Mouse (Mus musculus) cerebellum, adult 2 months (tissue): Measurements from ENCODE around the gene Slc4a7. TPM values are rescaled to one million over a fixed set of nuclear protein-coding genes. Genes with fewer than 3 reads are reported as not detected.

Experiments used
- DNase-seq, 2 experiments: peaks; one replicate each; pipeline ENCODE4 v3.0.0; 2021
- H3K27ac ChIP-seq: fragments of 200-500 bp; 2 replicates; pipeline ENCODE4 v1.5.1; 2012; ENCODE audit warnings: low read length, control low read depth, inconsistent platforms; ENCODE audit not compliant: insufficient read depth
- H3K27me3 ChIP-seq: fragments of 200-500 bp; 2 replicates; pipeline ENCODE4 v1.6.1; 2012; ENCODE audit warnings: inconsistent platforms, mild to moderate bottlenecking, low read length, moderate library complexity; ENCODE audit not compliant: control insufficient read depth, insufficient read depth
- H3K4me1 ChIP-seq: fragments of 200-500 bp; 2 replicates; pipeline ENCODE4 v1.6.1; 2011; ENCODE audit warnings: low read length; ENCODE audit not compliant: control insufficient read depth, insufficient read depth
- H3K4me3 ChIP-seq: fragments of 200-500 bp; replicated peaks from 2 replicates; pipeline ENCODE3; 2011; ENCODE audit warnings: mild to moderate bottlenecking, low read depth, low read length, control low read depth; ENCODE audit not compliant: insufficient read depth
- CTCF ChIP-seq: fragments of 200-500 bp; IDR thresholded peaks from 2 replicates; pipeline ENCODE4 v1.5.1; 2011; ENCODE audit warnings: low read depth, mild to moderate bottlenecking, control low read depth, low read length, moderate library complexity, borderline replicate concordance; ENCODE audit not compliant: insufficient read depth
- POLR2A ChIP-seq: fragments of 200-500 bp; IDR thresholded peaks from 2 replicates; pipeline ENCODE4 v1.6.1; 2011; ENCODE audit warnings: low read length, control low read depth, borderline replicate concordance; ENCODE audit not compliant: insufficient read depth
- WGBS: fragments of 180-500 bp; shearing (Covaris S2); methylation state at CpG from one replicate; pipeline ENCODE4 v1.1.7; 2018; 5-methylcytosine and 5-hydroxymethylcytosine counted together
- polyA plus RNA-seq: library from polyadenylated mRNA; depleted of rRNA; stranded (reverse); fragments of >200 nt; gene quantifications from 2 replicates; pipeline ENCODE4 v1.2.3, GENCODE M21; 2012; rRNA removed

Slc4a7 gene
- polyA plus RNA-seq = 9.8 and 11.8 TPM in 2 replicates

DNA sequence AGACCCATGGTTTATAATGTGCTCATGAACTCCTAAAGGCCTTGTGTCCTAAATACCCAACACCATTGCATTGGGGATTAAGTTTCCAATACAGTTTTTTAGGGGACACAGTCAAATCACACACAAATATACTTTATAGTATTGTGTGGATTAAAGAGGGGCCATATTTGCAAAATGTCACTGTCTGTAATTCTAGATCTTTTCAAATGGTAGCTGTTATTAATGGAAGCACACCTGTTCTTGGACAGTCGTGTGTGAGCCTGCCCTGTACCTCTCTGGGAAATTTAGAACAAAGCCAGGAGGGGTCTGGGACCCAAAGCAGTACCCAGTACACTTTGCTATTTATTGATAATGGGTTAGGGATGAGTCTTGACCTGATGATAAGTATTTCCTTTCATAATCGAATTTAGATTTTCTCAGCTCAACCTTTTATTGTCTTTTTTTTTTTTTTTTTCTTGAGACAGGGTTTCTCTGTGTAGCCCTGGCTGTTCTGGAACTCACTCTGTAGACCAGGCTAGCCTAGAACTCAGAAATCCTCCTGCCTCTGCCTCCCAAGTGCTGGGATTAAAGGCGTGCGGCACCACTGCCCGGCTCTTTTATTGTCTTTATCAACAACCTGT, at the start of gene Slc4a7:
Gene Slc4a7, plus strand, starts transcription at position 570 of the 620 bp plus-strand sequence.
- TF ChIP-seq CTCF (no peak), POLR2A (no peak)
- Histone ChIP-seq H3K4me3 (peak within 1 kb of the TSS; percentile 75), H3K27ac (no peak within 1 kb of the TSS), H3K27me3 (no peaks in the 10 kb centered on the region), H3K4me1 (no peaks in the 10 kb centered on the region; the same call in 1 of the 2 replicates)
- DNase-seq = no peak
- 91% methylated on average over 5 of the region's 5 CpGs for whole genome bisulfite sequencing

DNA sequence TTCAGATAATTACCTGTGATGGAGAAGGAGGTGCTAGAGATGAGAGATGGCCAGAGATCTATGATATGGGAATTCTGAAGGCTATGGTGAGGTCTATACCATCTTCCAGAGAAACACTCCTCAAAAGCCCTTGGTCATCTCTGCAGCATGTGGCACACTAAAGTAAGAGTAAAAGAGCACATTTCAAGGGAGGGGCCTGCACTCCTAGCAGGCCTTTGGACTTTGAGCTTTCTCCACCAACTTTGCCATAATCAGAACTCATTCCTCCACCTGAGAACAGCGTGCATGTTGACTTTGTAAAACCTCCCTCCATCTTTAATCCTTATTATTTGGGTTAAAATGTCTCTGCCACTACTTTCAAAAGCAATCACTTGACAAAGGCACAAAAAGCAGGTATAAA, 31.5 kb upstream of the Slc4a7 start:
- 84% methylated on average over 1 of the region's 1 CpGs for WGBS
- Histone ChIP-seq H3K27me3 (no peaks in the 10 kb centered on the region), H3K4me3 (no peak overlapping the region), H3K27ac (no peak overlapping the region), H3K4me1 (no peaks in the 10 kb centered on the region)
- no peak for DNase-seq
- TF ChIP-seq POLR2A = no peak
- TF ChIP-seq CTCF = no peak

DNA sequence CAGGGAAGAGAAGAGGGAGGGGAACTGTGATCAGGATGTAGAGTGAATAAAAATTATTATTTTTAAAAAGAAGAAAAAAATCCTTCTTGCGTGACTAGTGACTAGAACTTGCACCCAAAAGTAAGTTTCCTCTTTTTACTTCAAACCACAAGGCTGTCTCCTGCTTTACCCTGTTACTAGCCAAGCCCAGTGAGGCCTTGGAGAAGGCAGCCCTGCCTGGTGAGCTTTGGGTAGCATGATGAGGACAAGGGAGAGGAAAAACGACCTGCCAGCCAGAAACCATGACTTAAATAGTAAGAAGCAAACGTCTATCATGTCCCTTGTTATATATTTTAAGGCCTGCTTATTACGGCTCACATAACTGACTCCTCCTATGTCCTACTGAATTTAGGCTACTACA, 20.5 kb upstream of the Slc4a7 start:
- WGBS = 72% methylated on average over 4 of the region's 4 CpGs
- no peak overlapping the region for H3K27ac ChIP-seq

DNA sequence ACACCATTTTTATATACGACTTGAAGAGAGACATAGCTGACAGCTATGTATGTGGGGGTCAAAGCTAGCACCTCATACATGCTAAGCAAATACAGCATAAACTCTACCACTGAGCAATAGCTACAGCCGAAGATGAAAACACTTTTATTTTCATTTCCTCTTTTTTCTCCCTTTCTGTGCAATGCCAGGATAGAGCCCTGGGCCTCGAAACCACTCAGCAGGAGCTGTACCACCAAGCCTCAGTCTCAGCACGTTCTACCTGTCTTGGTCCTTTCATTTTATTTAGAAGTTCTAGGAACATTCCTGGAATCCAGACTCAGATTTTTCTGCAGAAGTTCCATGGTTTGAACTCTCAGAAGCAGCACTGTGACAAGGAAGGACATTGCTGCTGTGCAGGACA, 17.3 kb upstream of the Slc4a7 start:
- no peak for TF ChIP-seq CTCF
- no peak for TF ChIP-seq POLR2A

More for the DNA sequence above, 20.5 kb upstream of the Slc4a7 start:
- H3K4me3 ChIP-seq = no peak overlapping the region
- DNase-seq = no peak
- peaks cover 7% of the 10 kb centered on the region; the same call in 1 of the 2 replicates for H3K4me1 ChIP-seq
- H3K27me3 ChIP-seq = no peaks in the 10 kb centered on the region
- no peak for TF ChIP-seq CTCF
- TF ChIP-seq POLR2A = no peak

DNA sequence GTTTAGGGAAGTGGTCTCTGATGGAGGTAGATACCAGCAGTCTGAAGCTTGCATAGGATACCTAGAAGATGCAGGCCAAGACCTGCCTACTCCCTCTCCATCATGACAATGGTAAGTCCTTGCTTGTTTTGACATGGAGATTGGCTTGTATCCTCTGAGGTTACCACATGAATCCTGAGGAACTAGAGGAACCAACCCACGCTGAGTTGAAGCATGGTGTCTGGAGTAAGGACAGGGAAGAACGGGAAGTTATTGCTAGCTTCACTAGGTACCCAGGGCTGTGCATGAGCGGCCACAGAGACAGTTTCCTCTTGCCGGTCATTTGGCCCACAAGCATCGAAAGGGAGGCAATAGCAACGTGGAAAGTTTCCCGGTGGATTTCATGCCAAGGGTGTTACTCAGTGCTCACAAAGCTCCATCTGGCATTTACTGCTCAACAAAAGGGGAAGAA, 16.0 kb upstream of the Slc4a7 start:
- H3K4me3 ChIP-seq = no peak overlapping the region
- no peak overlapping the region for H3K27ac ChIP-seq
- WGBS = 18% methylated on average over 7 of the region's 7 CpGs
- peak; percentile 47 to 66 for DNase-seq
- peaks cover 7% of the 10 kb centered on the region; the same call in 1 of the 2 replicates for H3K4me1 ChIP-seq
- TF ChIP-seq POLR2A = no peak
- TF ChIP-seq CTCF = no peak
- H3K27me3 ChIP-seq = no peaks in the 10 kb centered on the region

More for the DNA sequence above, 17.3 kb upstream of the Slc4a7 start:
- 92% methylated on average over 4 of the region's 4 CpGs for WGBS
- Histone ChIP-seq H3K27ac (no peak overlapping the region), H3K4me3 (no peak overlapping the region), H3K27me3 (no peaks in the 10 kb centered on the region), H3K4me1 (peaks cover 7% of the 10 kb centered on the region; the same call in 1 of the 2 replicates)
- no peak for DNase-seq

DNA sequence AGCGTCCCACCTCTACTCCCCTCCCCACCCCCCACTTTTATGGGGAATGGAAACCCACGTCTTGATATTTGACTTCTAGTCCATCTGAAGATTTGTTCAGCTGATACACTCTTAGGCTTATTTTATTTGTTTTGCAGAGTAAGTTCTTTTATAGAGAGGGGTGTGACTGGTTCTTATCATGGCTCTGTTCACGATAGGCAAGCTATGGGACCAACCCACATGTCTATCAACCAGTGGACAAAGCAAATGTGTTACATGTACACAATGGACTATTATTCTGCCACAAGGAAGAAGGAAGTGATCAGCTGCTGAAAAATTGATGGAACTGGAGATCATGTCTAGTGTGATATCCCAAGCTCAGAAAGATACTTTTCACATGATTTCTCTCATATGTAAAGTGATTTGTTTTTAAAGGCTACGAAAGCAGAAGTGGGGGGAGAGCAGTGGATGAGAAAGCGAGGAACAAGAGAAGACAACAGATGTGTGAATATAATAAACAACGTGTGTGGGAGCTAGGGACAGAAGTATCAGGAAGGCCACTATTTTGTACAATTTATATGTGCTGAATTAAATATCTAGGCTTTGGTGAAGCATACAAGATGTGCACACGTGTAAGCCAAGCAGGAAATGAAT, 14.7 kb upstream of the Slc4a7 start:
- no peak overlapping the region for H3K27ac ChIP-seq
- 88% methylated on average over 7 of the region's 7 CpGs for WGBS
- H3K4me3 ChIP-seq = no peak overlapping the region
- no peaks in the 10 kb centered on the region for H3K27me3 ChIP-seq
- peaks cover 7% of the 10 kb centered on the region; the same call in 1 of the 2 replicates for H3K4me1 ChIP-seq
- no peak for DNase-seq
- TF ChIP-seq CTCF (no peak), POLR2A (no peak)

DNA sequence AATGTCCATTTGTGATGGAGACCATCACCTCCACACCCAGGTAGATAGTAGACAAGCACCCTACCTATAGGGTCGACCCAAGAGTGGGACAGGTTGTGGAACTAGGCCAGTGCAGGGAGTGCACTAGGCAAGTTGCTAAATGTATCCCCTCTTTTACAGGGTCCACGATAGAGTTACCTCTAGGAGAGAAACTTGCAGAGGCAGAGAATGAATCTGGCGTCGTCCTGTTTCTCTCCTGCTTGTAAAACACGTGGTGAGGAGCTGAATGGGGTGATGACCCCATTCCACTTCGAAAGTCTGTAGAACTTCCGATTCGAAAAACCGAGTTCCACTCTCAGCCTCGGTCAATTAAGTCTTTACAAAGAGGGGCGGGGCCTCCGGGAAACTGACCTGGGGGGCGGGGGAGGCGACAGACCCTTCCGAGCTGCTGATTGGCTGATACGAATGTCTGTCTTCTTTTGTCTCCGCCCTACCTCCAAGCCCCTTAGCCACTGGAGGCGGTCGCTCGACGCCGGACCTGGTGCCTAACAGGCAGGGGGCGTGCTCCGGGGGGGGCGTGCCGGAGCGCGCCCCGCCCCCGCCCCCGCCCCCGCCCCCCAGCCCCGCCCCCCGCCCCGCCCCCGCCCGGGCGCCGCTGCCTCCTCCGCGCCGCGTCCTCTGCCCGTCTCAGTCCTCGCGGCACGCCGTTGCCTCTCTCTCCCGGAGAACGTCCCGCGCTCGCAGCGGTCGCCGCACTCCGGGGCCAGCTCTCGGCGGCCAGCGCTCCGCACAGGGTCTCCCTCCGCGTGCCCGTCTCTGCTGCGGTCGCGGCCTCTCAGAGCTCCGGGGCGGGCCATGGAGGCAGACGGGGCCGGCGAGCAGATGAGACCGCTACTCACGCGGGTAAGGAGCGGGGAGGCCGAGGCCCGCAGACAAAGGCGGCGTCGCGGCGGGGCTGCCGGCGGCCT, 593 bp downstream of the Slc4a7 start:
- Histone ChIP-seq H3K4me3 (peak overlapping the region; percentile 75), H3K4me1 (no peaks in the 10 kb centered on the region; the same call in 1 of the 2 replicates), H3K27me3 (no peaks in the 10 kb centered on the region), H3K27ac (no peak overlapping the region)
- DNase-seq = peak; percentile 87 to 88
- under 1% methylated on average over 50 of the region's 85 CpGs for WGBS
- TF ChIP-seq POLR2A (peak; percentile 70), CTCF (no peak)
